Mouse (Mus musculus): ENCODE results near the gene Anapc7.

Gene Anapc7

GRCm38 (mm10) chr5:122405537-122405936, 16.0 kb upstream of the Anapc7 start:
- no peak for DNase-seq (ENCODE audit: low read depth, low spot score)

- DNase-seq (ENCODE audit: low read depth, low spot score), result peak; percentile 70
Observed at GRCm38 (mm10) chr5:122409692-122410645, 11.5 kb upstream of the Anapc7 start.

- DNase-seq (ENCODE audit: low read depth, low spot score), result no peak
Observed at GRCm38 (mm10) chr5:122411892-122412291, 9.6 kb upstream of the Anapc7 start.

- no peak for DNase-seq (ENCODE audit: low read depth, low spot score)
Observed at GRCm38 (mm10) chr5:122412826-122413225, 8.7 kb upstream of the Anapc7 start.

GRCm38 (mm10) chr5:122414351-122414750, 7.1 kb upstream of the Anapc7 start:
- no peak for DNase-seq (ENCODE audit: low read depth, low spot score)

GRCm38 (mm10) chr5:122415465-122415864, 6.0 kb upstream of the Anapc7 start:
- no peak for DNase-seq (ENCODE audit: low read depth, low spot score)

GRCm38 (mm10) chr5:122420676-122421075, 817 bp upstream of the Anapc7 start:
- DNase-seq (ENCODE audit: low read depth, low spot score), result peak; percentile 86

GRCm38 (mm10) chr5:122422071-122422964, 825 bp downstream of the Anapc7 start:
- peak; percentile 95 for DNase-seq (ENCODE audit: low read depth, low spot score)

- peak; percentile 59 for DNase-seq (ENCODE audit: low read depth, low spot score)
Observed at GRCm38 (mm10) chr5:122423083-122423482, 1.6 kb downstream of the Anapc7 start.

GRCm38 (mm10) chr5:122425550-122425949, 4.1 kb downstream of the Anapc7 start:
- DNase-seq (ENCODE audit: low read depth, low spot score), result no peak

- DNase-seq (ENCODE audit: low read depth, low spot score), result no peak
Observed at GRCm38 (mm10) chr5:122430036-122430775, 8.7 kb downstream of the Anapc7 start.

GRCm38 (mm10) chr5:122431221-122431620, 9.7 kb downstream of the Anapc7 start:
- DNase-seq (ENCODE audit: low read depth, low spot score), result no peak

- no peak for DNase-seq (ENCODE audit: low read depth, low spot score)
Observed at GRCm38 (mm10) chr5:122434541-122434940, 13.0 kb downstream of the Anapc7 start.

GRCm38 (mm10) chr5:122439400-122440094, 18.1 kb downstream of the Anapc7 start:
- no peak for DNase-seq (ENCODE audit: low read depth, low spot score)

- no peak for DNase-seq (ENCODE audit: low read depth, low spot score)
Observed at GRCm38 (mm10) chr5:122440095-122440630, 18.7 kb downstream of the Anapc7 start.

- DNase-seq (ENCODE audit: low read depth, low spot score), result no peak
Observed at GRCm38 (mm10) chr5:122444492-122444891, 23.0 kb downstream of the Anapc7 start.

- no peak for DNase-seq (ENCODE audit: low read depth, low spot score)
Observed at GRCm38 (mm10) chr5:122445051-122445610, 23.6 kb downstream of the Anapc7 start.

GRCm38 (mm10) chr5:122447857-122448256, 26.4 kb downstream of the Anapc7 start:
- no peak for DNase-seq (ENCODE audit: low read depth, low spot score)

- DNase-seq (ENCODE audit: low read depth, low spot score), result no peak
Observed at GRCm38 (mm10) chr5:122448869-122449268, 27.4 kb downstream of the Anapc7 start.

GRCm38 (mm10) chr5:122449946-122450345, 28.5 kb downstream of the Anapc7 start:
- DNase-seq (ENCODE audit: low read depth, low spot score), result no peak

All from A20 (cell line).